Comparison of ENCODE assay signal across 11 mouse cellular contexts in genomic region chr17:87379160-87379624, GRCm38 (mm10). TPM values are rescaled to one million over a fixed set of nuclear protein-coding genes. Genes with fewer than 3 reads are reported as not detected.
DNase-seq lines count a peak whose midpoint lies in the region; ATAC-seq and TF ChIP-seq lines count a peak whose summit lies in the region.
"Had no signal": no experiment of that assay in that cellular context is flagged by ENCODE, and none has a peak within 500 bp of the region (broad histone marks: within the 10 kb centered on the region; RNA-seq: fewer than 3 reads in every experiment).

No protein-coding gene starts in this region.

- H3K27ac ChIP-seq in CH12.LX (ENCODE audit: insufficient read depth, low read depth) = peak overlapping the region; percentile 58
- H3K27ac ChIP-seq in forebrain, embryonic 16.5 days (ENCODE audit: low read length) = peak overlapping the region; percentile 5; the same call in 1 of the 2 replicates
- peak overlapping the region; percentile 51; the same call in 1 of the 2 replicates for H3K27ac ChIP-seq in midbrain, embryonic 11.5 days (ENCODE audit: low read depth, low read length)
- no peak overlapping the region for H3K27ac ChIP-seq in cerebellum, adult 2 months (ENCODE audit: insufficient read depth, low read length)

- H3K36me3 ChIP-seq in CH12.LX (replicated peaks in 1 of 2; ENCODE audit: control insufficient read depth in 1 of 2, insufficient read depth in 1 of 2, low read length in 1 of 2) = no peaks in the 10 kb centered on the region
- H3K36me3 ChIP-seq in forebrain, embryonic 16.5 days (ENCODE audit: control insufficient read depth, insufficient read depth) = no peaks in the 10 kb centered on the region
- no peaks in the 10 kb centered on the region for H3K36me3 ChIP-seq in midbrain, embryonic 11.5 days (ENCODE audit: control insufficient read depth, insufficient read depth, low read length)

- H3K27me3 ChIP-seq in CH12.LX (replicated peaks) = no peaks in the 10 kb centered on the region
- H3K27me3 ChIP-seq in forebrain, embryonic 16.5 days (replicated peaks; ENCODE audit: control insufficient read depth, insufficient read depth, low read length) = no peaks in the 10 kb centered on the region
- H3K27me3 ChIP-seq in midbrain, embryonic 11.5 days (ENCODE audit: control insufficient read depth, insufficient read depth, low read length) = no peaks in the 10 kb centered on the region
- H3K27me3 ChIP-seq in cerebellum, adult 2 months (ENCODE audit: control insufficient read depth, insufficient read depth, low read length) = no peaks in the 10 kb centered on the region

- DNase-seq in gastrocnemius, postnatal 25 days = peak; percentile 51
- no peak for DNase-seq in gastrocnemius, adult 8-10 months (ENCODE audit: low spot score in 2 of 2)
- peak; percentile 51 for DNase-seq in CH12.LX (ENCODE audit: extremely low read depth)
- no peak for DNase-seq in midbrain, embryonic 11.5 days (ENCODE audit: low spot score, missing footprints)
- no peak for DNase-seq in cerebellum, adult 2 months
- DNase-seq in right cerebral cortex, postnatal 36 days (ENCODE audit: low spot score in 2 of 2) = no peak
- no peak for DNase-seq in embryo, embryonic 10.5 days (ENCODE audit: low spot score)
- DNase-seq: cerebellum, adult 11 months; kidney, postnatal 25 days had no signal

- H3K4me2 ChIP-seq in CH12.LX (ENCODE audit: insufficient read depth, low read depth, poor library complexity, severe bottlenecking) = no peak overlapping the region
- no peak overlapping the region for H3K4me2 ChIP-seq in forebrain, embryonic 16.5 days (ENCODE audit: low read length)
- H3K4me2 ChIP-seq in midbrain, embryonic 11.5 days = peak overlapping the region; percentile 1

- 75% methylated on average over 11 of the region's 11 CpGs for WGBS in forebrain, embryonic 16.5 days
- 67% methylated on average over 11 of the region's 11 CpGs for WGBS in midbrain, embryonic 11.5 days
- 82% methylated on average over 11 of the region's 11 CpGs for WGBS in cerebellum, adult 2 months

- H3K9me3 ChIP-seq in CH12.LX (replicated peaks; ENCODE audit: low read length) = no peaks in the 10 kb centered on the region
- no peaks in the 10 kb centered on the region for H3K9me3 ChIP-seq in forebrain, embryonic 16.5 days (ENCODE audit: control insufficient read depth, low read length)
- no peaks in the 10 kb centered on the region for H3K9me3 ChIP-seq in midbrain, embryonic 11.5 days (ENCODE audit: control insufficient read depth, low read length)

- no peaks in the 10 kb centered on the region for H3K79me2 ChIP-seq in CH12.LX (replicated peaks; ENCODE audit: control insufficient read depth, extremely low read depth, insufficient read depth, poor library complexity, severe bottlenecking)

- TF ChIP-seq EP300 in CH12.LX (IDR thresholded peaks at IDR 0.05; ENCODE audit: low read length) = no peak; the same call in 1 of the 2 replicates

- peak overlapping the region in 1 of 3 experiments; percentile 24 for H3K4me3 ChIP-seq in CH12.LX (replicated peaks in 1 of 3; ENCODE audit: low read depth in 2 of 3, low read length in 2 of 3, poor library complexity in 1 of 3)
- no peak overlapping the region for H3K4me3 ChIP-seq in forebrain, embryonic 16.5 days (replicated peaks; ENCODE audit: low read length)
- no peak overlapping the region for H3K4me3 ChIP-seq in midbrain, embryonic 11.5 days (ENCODE audit: low read depth, low read length)
- no peak overlapping the region for H3K4me3 ChIP-seq in cerebellum, adult 2 months (replicated peaks; ENCODE audit: insufficient read depth, low read depth, low read length)

- H3K4me1 ChIP-seq in CH12.LX (ENCODE audit: control insufficient read depth in 1 of 2, insufficient read depth in 2 of 2) = peaks cover 45 to 74% of the 10 kb centered on the region in 2 experiments
- H3K4me1 ChIP-seq in forebrain, embryonic 16.5 days (replicated peaks; ENCODE audit: control insufficient read depth, insufficient read depth, low read length) = peaks cover 28% of the 10 kb centered on the region
- H3K4me1 ChIP-seq in midbrain, embryonic 11.5 days (ENCODE audit: control insufficient read depth, insufficient read depth, low read length) = peaks cover 32% of the 10 kb centered on the region
- peaks cover 5% of the 10 kb centered on the region for H3K4me1 ChIP-seq in cerebellum, adult 2 months (ENCODE audit: control insufficient read depth, insufficient read depth, low read length)

- TF ChIP-seq POLR2A in CH12.LX (IDR thresholded peaks at IDR 0.05; ENCODE audit: low read depth, low read length) = no peak
- no peak for TF ChIP-seq POLR2A in cerebellum, adult 2 months (IDR thresholded peaks at IDR 0.05; ENCODE audit: borderline replicate concordance, insufficient read depth, low read length)

- in situ Hi-C loops in CH12.LX (cut with MboI; ENCODE audit: low pct_ligation_motif_present, low pct_unique_long_range_greater_than_20kb, low sequenced_read_pairs) = no loop called here

- no peak for TF ChIP-seq RAD21 in CH12.LX (IDR thresholded peaks at IDR 0.05; ENCODE audit: low read depth, low read length)

- TF ChIP-seq CTCF in CH12.LX (conservative IDR thresholded peaks at IDR 0.05 in 1 of 2, IDR thresholded peaks at IDR 0.05 in 1 of 2; ENCODE audit: low read depth in 2 of 2, low read length in 2 of 2) = no peak
- TF ChIP-seq CTCF in cerebellum, adult 2 months (IDR thresholded peaks at IDR 0.05; ENCODE audit: borderline replicate concordance, insufficient read depth, low read depth, low read length) = no peak

- no peak overlapping the region for H3K9ac ChIP-seq in CH12.LX (ENCODE audit: insufficient read depth, low read depth)
- no peak overlapping the region for H3K9ac ChIP-seq in forebrain, embryonic 16.5 days (replicated peaks; ENCODE audit: low read depth, low read length)
- H3K9ac ChIP-seq in midbrain, embryonic 11.5 days (ENCODE audit: low read length) = no peak overlapping the region; the same call in 1 of the 2 replicates

- dilution Hi-C loops in CH12.LX (cut with MboI; ENCODE audit: extremely low pct_ligation_motif_present, extremely low pct_unique_long_range_greater_than_20kb, low sequenced_read_pairs) = no loop called here

- ATAC-seq in forebrain, embryonic 16.5 days = no peak; the same call in 1 of the 2 replicates
- ATAC-seq in midbrain, embryonic 11.5 days (ENCODE audit: low FRiP score) = no peak

TF ChIP-seq in CH12.LX, 34 proteins besides CTCF, POLR2A, EP300 and RAD21:
- TF ChIP-seq NRF1 (IDR thresholded peaks at IDR 0.05; ENCODE audit: low read depth, low read length) = peak; percentile 76
- TF ChIP-seq SMC3 (IDR thresholded peaks at IDR 0.05; ENCODE audit: low read depth, low read length) = no peak

RNA-seq across cellular contexts. Expression of gene Stpg4, which starts 48.3 kb away (rescaled TPM):
- not detected for total RNA-seq in gastrocnemius, postnatal 25 days (2021)
- not detected for total RNA-seq in gastrocnemius, adult 8-10 months (2022)
- total RNA-seq in CH12.LX (2012; rRNA removed) (not detected in 2 replicates), CH12.LX (2014; rRNA removed) (not detected in 2 replicates)
- not detected in 2 replicates for polyA plus RNA-seq in CH12.LX (2012; ENCODE audit: insufficient read length, low read depth)
- not detected in 2 replicates for polyA plus RNA-seq in forebrain, embryonic 16.5 days (2015; fragmentation: Nextera tagmentation; extraction: Ambion mirVana)
- polyA plus RNA-seq in midbrain, embryonic 11.5 days (2014; fragmentation: Nextera tagmentation; extraction: Ambion mirVana) = not detected in 2 replicates
- not detected in 2 replicates for polyA plus RNA-seq in cerebellum, adult 2 months (2012; rRNA removed)
- polyA plus RNA-seq: lung, postnatal 0 days had no signal

Comparison
In these comparisons a context has a peak if more than half of its experiments do, and no peak if none do; other contexts are left out.
1. DNase-seq: peak in gastrocnemius, postnatal 25 days (single experiment) and CH12.LX (single experiment); none in gastrocnemius, adult 8-10 months (0 of 2), midbrain, embryonic 11.5 days (single experiment), cerebellum, adult 2 months (0 of 2), right cerebral cortex, postnatal 36 days (0 of 2) and embryo, embryonic 10.5 days (single experiment).